Mouse (Mus musculus) brain, embryonic 14.5 days (tissue): ENCODE measurements around the gene Ucp3.

Experiments
- CTCF ChIP-seq: fragments of 200-500 bp; IDR thresholded peaks from 2 replicates; pipeline ENCODE4 v1.5.1; 2012; ENCODE audit warnings: inconsistent platforms, mild to moderate bottlenecking, moderate library complexity, borderline replicate concordance; ENCODE audit not compliant: insufficient read depth, insufficient read length; ENCODE audit errors: extremely low read depth
- POLR2A ChIP-seq: fragments of 200-500 bp; IDR thresholded peaks from 2 replicates; pipeline ENCODE4 v1.6.1; 2012; ENCODE audit warnings: mild to moderate bottlenecking, inconsistent platforms, borderline replicate concordance; ENCODE audit not compliant: poor library complexity, insufficient read depth, insufficient read length, severe bottlenecking; ENCODE audit errors: extremely low read depth

DNA sequence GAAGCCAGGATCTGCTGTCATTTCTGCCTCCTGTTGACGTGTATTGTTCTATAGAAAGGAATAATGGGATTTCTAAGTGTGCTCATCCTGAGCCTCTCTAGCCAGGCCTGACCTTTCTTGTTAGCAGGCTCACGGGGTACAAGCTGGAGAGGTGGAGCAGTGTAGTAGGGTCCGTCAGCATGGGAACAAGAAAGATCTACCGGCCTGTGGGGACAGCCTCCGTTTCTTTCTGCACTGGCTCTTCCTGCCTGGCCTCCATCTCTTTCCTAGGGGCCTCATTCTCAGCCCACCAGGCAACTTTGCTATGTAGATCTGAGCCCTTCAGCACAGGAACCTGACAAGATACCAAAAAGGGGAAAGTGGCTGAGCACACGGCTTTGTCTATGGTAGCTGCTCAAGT is 4.0 kb upstream of the Ucp3 start:
- TF ChIP-seq POLR2A (no peak), CTCF (no peak)
